Mouse (Mus musculus) olfactory bulb, adult 2 months (tissue): ENCODE measurements around the gene Enkur.

Source experiments
- CTCF ChIP-seq: fragments of 200-500 bp; IDR thresholded peaks from 2 replicates; pipeline ENCODE4 v1.5.1; 2012; ENCODE audit warnings: low read depth, mild to moderate bottlenecking, low read length, moderate library complexity; ENCODE audit not compliant: insufficient read depth
- POLR2A ChIP-seq: fragments of 200-500 bp; IDR thresholded peaks from 2 replicates; pipeline ENCODE4 v1.6.1; 2012; ENCODE audit warnings: mild to moderate bottlenecking, low read depth, low read length, moderate library complexity; ENCODE audit not compliant: insufficient read depth

DNA sequence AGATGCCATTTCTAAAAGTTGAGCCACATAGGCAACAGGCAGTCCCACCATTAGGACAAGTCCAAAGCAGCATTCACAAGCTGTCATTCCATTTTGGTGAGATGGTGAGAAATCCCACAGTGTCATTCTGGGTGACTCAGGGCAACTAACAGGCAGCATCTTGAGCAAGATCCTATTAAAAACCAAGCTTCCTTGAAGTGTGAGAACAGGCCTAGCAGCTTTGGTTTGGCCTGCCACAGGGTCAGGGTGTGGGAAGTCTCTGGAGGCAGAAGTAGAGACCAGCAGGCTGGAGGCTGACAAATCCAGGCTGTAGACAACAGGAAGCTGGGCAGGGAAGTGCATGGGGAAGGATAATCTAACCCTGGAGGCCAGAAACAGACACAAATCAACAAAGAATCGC is 22.4 kb downstream of the Enkur start:
- TF ChIP-seq CTCF (no peak), POLR2A (no peak)
